Mouse (Mus musculus) ovary, adult 2 months (tissue): ENCODE data around the gene Iltifb. TPM values are rescaled to one million over a fixed set of nuclear protein-coding genes. Genes with fewer than 3 reads are reported as not detected.

ENCODE experiments used
- polyA plus RNA-seq: library from polyadenylated mRNA; depleted of rRNA; stranded (reverse); fragments of >200 nt; gene quantifications from 2 replicates; pipeline ENCODE4 v1.2.3, GENCODE M21; 2012; rRNA removed

Iltifb gene
- not detected in 2 replicates for polyA plus RNA-seq

GRCm38 (mm10) chr10:118294938-118295337 is at the start of gene Iltifb:
TSS of gene Iltifb (minus strand) at chr10:118295038.

DNA sequence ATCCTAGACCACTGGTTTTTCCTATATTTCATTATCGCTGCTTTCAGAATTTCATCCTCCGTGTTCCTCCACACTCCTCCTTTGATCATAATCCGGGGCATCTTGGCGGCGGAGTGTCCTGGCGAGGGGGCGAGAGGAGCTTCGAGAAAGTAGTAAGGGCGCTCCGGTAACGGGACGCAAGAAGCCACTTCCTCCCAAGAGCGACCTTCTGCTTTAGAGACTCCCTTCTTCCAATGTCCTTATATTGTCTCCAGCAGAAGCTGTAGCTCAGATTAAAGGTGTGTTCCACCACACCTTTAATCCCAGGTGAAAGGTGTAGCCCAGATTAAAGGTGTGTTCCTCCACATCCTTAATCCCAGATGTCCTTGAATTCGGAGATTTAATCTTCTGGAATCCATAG is 48.3 kb upstream of the Iltifb start, which contains the start of gene Gm9046:
Gene Gm9046 (minus strand): TSS at position 101 of the 400 bp plus-strand sequence.

GRCm38 (mm10) chr10:118337731-118338130 is 42.9 kb upstream of the Iltifb start, which contains the start of gene Gm9045:
TSS of gene Gm9045 (minus strand) at chr10:118337831.

DNA sequence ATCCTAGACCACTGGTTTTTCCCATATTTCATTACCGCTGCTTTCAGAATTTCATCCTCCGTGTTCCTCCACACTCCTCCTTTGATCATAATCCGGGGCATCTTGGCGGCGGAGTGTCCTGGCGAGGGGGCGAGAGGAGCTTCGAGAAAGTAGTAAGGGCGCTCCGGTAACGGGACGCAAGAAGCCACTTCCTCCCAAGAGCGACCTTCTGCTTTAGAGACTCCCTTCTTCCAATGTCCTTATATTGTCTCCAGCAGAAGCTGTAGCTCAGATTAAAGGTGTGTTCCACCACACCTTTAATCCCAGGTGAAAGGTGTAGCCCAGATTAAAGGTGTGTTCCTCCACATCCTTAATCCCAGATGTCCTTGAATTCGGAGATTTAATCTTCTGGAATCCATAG is 37.5 kb upstream of the Iltifb start, which contains the start of gene Gm9044:
Gene Gm9044 (minus strand): TSS at position 101 of the 400 bp plus-strand sequence.

DNA sequence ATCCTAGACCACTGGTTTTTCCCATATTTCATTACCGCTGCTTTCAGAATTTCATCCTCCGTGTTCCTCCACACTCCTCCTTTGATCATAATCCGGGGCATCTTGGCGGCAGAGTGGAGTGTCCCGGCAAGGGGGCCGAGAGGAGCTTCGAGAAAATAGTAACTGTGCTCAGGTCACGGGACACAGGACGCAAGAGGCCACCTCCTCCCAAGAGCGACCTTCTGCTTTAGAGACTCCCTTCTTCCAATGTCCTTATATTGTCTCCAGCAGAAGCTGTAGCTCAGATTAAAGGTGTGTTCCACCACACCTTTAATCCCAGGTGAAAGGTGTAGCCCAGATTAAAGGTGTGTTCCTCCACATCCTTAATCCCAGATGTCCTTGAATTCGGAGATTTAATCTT is 32.0 kb upstream of the Iltifb start, which contains the start of gene Gm9040:
Gene Gm9040 (minus strand): TSS at position 101 of the 400 bp plus-strand sequence.

DNA sequence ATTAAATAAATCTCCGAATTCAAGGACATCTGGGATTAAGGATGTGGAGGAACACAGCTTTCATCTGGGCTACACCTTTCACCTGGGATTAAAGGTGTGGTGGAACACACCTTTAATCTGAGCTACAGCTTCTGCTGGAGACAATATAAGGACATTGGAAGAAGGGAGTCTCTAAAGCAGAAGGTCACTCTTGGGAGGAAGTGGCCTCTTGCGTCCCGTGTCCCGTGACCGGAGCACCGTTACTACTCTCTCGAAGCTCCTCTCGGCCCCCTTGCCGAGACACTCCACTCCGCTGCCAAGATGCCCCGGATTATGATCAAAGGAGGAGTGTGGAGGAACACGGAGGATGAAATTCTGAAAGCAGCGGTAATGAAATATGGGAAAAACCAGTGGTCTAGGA is 36.5 kb downstream of the Iltifb start, which contains the start of gene Gm32802:
Gene Gm32802 (plus strand): TSS at position 301 of the 400 bp plus-strand sequence.

GRCm38 (mm10) chr10:118240680-118241079 is 54.2 kb downstream of the Iltifb start, which contains the start of gene Gm32717:
TSS of gene Gm32717 (minus strand) at chr10:118240780.

Other genes starting within 250 kb of the Iltifb start
- gene Mdm1, start 153.2 kb downstream of the Iltifb start, polyA plus RNA-seq, result 4.8 and 6.4 TPM in 2 replicates
- gene Il22, start 90.1 kb downstream of the Iltifb start, polyA plus RNA-seq, result not detected in 2 replicates
- 0.06 TPM in 1 of 2 replicates, not detected in the other for gene Gm32717, start 54.3 kb downstream of the Iltifb start, polyA plus RNA-seq
- 0.06 TPM in 1 of 2 replicates, not detected in the other for gene Gm32802, start 36.4 kb downstream of the Iltifb start, polyA plus RNA-seq
- not detected in 2 replicates for gene Gm9040, start 31.9 kb upstream of the Iltifb start, polyA plus RNA-seq
- not detected in 2 replicates for gene Gm9044, start 37.4 kb upstream of the Iltifb start, polyA plus RNA-seq
- gene Gm9045, start 42.8 kb upstream of the Iltifb start, polyA plus RNA-seq, result not detected in 2 replicates
- gene Gm9046, start 48.2 kb upstream of the Iltifb start, polyA plus RNA-seq, result not detected in 2 replicates
- not detected in 2 replicates for gene Gm9048, start 53.6 kb upstream of the Iltifb start, polyA plus RNA-seq
- gene Gm9049, start 59.1 kb upstream of the Iltifb start, polyA plus RNA-seq, result not detected in 2 replicates
- gene Ifng, start 146.0 kb upstream of the Iltifb start, polyA plus RNA-seq, result not detected in 2 replicates